Mouse (Mus musculus): ENCODE measurements around the gene Kiss1.

DNA sequence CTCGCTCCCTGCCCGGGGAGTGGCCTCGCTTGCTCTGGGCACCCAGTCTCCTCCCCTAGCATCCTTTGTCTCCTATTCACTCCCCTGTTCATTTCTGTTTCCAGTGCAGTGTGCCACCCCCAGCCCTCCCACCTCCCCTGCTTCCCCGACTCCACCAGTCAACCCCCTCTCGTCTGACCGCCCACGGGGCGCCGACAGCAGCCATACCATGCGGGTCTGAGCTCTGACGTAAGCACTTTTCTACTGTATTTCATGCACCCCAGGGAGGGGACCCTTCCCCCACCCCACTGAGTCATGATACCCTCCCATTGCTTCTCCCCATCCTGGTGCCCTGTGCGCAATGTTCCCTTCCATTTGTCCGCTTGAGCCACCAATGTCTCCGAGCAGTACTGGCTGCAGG, 22.9 kb upstream of the Kiss1 start:
- TF ChIP-seq POLR2A (IDR thresholded peaks at IDR 0.05; ENCODE audit: low read depth, low read length) (no peak), E2F4 (IDR thresholded peaks at IDR 0.05; ENCODE audit: insufficient replicate concordance, low read depth, low read length) (no peak), ZC3H11A (IDR thresholded peaks at IDR 0.05; ENCODE audit: low read depth, low read length) (no peak), RCOR1 (conservative IDR thresholded peaks at IDR 0.05; ENCODE audit: low read depth, low read length) (no peak), SMC3 (IDR thresholded peaks at IDR 0.05; ENCODE audit: low read depth, low read length) (no peak), CTCF (conservative IDR thresholded peaks at IDR 0.05 in 1 of 2, IDR thresholded peaks at IDR 0.05 in 1 of 2; ENCODE audit: low read depth in 2 of 2, low read length in 2 of 2) (no peak), CHD2 (IDR thresholded peaks at IDR 0.05; ENCODE audit: low read length) (no peak), CHD1 (IDR thresholded peaks at IDR 0.05; ENCODE audit: low read depth, low read length) (no peak), TCF12 (IDR thresholded peaks at IDR 0.05; ENCODE audit: low read depth, low read length) (no peak)

Data from CH12.LX (cell line).